Mouse (Mus musculus) frontal cortex, postnatal 14 days (tissue): ENCODE results near the gene Cyp2e1.
"Not testable (repeated sequence)": the region's sequence is repeated elsewhere in the genome, so short reads cannot be mapped to it uniquely, and the experiment has no call there.

ENCODE experiments used
- DNase-seq, 2 experiments: peaks; one replicate each; pipeline ENCODE4 v3.0.0; 2022; ENCODE audit warnings: low spot score in 2 of 2

The Cyp2e1 gene

DNA sequence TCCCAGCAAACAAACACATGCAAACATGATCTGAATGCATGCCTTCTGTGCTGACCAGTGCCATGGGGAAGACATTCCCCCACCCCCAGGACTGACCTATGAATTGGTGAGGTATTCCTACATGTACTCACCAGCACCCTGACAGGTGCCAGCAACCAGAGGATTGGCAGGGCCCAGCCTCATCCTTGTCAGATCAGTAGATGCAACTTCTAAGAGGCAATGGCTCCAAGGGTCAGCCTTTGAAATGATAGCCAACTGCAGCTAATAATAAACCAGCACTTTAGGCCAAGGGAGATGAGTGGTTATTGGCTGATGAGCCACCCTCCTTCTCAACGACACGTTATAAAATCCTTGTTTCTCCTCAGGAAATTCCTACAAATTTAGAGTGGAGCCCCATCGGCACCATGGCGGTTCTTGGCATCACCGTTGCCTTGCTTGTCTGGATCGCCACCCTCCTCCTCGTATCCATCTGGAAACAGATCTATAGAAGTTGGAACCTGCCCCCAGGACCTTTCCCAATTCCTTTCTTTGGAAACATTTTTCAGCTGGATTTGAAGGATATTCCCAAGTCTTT is at the start of gene Cyp2e1:
Gene Cyp2e1, plus strand, starts transcription at position 293 of the 574 bp plus-strand sequence.
- DNase-seq = no peak

- DNase-seq = no peak
Measured at GRCm38 (mm10) chr7:140717155-140718055, 46.1 kb upstream of the Cyp2e1 start.

DNA sequence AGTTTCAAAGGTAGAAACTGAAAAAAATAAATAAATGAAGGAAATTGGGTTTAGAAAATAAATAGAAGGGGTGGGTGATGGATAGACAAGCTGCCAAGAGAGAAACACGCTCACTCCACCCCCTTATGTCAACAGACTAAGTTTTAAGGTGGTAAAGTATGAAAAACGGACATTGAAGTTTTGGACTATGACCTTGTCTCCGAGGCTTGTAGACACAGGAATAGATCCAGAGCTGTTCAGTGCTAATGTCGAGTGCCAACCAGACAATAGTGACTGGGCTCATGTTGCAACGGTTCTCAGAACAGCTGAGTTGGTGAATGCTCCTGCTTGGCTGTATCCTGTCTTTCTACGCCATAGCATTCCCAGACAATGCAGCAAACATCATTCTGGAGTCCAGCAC is 42.4 kb upstream of the Cyp2e1 start:
- no peak for DNase-seq

- no peak for DNase-seq
Measured at GRCm38 (mm10) chr7:140725558-140725957, 38.0 kb upstream of the Cyp2e1 start.

DNA sequence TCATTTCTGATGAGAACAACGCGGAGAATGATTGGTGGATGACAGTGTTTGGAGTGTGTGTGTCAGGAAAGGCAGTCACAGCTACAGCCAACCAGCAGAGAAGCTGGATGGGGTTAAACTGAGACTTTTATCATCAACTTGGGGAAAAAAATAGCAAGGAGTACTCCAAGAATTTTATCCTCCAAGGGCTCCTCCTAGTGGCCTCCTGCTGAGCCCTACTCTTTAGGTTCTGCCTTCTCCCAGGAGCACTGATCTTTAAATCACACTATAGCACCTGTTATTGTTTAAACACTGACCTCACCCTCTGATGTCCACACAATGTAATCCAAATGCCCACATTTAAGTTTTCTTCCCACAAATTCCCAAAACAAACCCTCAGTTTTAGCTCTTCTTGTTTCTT is 30.4 kb upstream of the Cyp2e1 start:
- no peak for DNase-seq

- DNase-seq = no peak
Measured at GRCm38 (mm10) chr7:140747402-140747801, 16.1 kb upstream of the Cyp2e1 start.

DNA sequence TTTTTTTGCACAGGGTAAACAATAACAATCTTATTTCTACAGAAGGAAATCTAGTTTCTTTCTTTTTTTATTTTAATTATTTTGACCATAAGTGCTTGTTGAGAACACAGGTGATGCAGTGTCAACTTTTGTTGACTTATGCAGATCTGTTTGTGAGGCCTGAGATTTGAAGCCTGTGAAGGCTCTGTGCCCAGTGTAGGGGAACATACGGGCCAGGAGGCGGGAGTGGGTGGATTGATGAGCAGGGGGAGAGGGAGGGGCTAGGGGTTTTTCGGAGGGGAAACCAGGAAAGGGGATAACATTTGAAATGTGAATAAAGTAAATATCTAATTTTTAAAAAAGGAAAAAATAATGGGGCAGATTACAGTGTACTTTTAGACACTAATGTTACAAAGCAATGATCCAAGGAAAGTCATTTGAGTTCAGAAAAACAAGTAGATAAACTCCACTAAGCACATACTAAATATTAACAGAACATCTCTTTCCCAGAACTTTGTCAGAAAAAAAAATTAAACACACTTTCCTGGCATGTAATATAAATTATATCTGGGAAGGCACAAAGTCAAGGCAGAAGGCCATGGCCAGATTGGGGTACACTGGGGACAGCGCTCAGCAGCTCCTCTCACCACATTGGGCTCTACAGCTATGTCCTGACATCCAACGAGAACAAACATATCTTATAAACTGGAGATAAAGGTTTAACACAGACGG is 15.3 kb upstream of the Cyp2e1 start:
- no peak for DNase-seq

GRCm38 (mm10) chr7:140748827-140749160 is 14.7 kb upstream of the Cyp2e1 start:
- DNase-seq = no peak

- DNase-seq = no peak
Measured at GRCm38 (mm10) chr7:140754556-140754955, 9.0 kb upstream of the Cyp2e1 start.

DNA sequence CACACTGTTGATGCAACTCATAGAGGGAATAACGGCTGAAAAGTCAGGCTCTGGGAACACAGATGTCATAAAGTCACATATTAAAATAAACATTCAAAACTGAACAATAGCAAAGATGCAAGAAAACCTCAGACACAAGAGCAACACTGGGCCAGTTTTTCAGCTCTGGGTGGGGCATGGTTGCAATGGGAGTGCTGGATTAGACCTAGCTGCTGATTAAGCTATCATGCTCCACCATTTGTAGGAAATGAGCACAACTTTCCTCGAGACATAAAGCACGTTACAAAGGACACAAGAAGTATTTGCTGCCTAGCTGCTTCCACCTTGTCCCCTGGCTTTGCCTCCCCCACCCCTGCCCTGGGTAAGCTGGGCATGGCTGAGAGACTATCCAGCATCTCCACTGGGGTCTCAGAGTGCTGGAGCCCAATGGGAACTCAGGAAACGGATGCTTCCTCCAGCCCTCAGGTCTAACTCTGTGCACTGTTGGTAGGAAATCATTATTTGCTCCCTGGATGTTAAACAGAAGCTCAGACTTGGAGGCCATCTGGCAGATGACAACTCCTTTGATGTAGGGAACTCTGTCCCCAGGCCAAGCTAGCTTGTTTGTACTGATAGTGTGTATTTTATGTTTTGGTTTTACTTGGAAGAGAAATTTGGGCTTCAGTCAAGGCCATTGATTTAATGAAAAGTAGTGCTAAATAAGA is 7.2 kb upstream of the Cyp2e1 start:
- no peak for DNase-seq

DNA sequence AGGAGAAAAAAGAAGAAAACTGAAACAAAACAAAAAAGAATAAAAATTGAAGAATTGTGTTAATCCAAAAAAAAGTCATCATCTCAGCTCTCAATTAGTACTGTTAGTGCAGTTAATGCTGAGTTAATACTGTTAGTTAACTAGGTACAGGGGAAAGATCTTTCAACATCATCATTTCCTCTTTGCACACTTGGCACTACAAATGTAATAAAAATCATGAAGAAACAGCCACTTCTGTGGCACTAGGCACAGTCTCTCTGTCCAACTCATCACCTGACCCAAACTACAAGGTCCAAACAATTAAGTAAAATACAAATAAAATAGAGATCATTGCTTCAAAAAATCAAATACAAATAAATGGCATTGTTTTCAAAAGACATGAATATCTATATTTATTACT is 2.9 kb upstream of the Cyp2e1 start:
- DNase-seq = no peak

- not testable (repeated sequence) for DNase-seq
Measured at GRCm38 (mm10) chr7:140765391-140765790, 1.9 kb downstream of the Cyp2e1 start.

- DNase-seq = no peak
Measured at GRCm38 (mm10) chr7:140765888-140766739, 2.6 kb downstream of the Cyp2e1 start.

DNA sequence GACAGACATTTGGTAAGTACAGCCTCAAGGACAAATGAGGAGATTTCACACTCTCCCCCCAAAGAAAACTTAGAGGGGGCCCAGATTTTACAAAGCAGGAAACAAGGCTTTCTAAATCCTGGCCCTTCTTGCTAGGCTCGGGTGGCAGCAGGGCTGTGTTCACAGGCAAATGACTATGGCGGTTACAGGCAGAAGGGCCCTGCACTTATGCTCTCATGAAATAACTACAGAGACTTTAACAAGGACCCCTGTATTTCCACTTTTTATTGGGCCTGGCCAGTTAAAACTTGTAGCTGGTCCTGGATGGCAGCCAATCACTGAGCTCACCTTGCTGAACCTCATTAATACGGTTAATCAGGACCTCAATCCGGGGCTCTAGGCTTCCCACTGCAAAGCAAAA is 17.0 kb downstream of the Cyp2e1 start:
- no peak for DNase-seq

DNA sequence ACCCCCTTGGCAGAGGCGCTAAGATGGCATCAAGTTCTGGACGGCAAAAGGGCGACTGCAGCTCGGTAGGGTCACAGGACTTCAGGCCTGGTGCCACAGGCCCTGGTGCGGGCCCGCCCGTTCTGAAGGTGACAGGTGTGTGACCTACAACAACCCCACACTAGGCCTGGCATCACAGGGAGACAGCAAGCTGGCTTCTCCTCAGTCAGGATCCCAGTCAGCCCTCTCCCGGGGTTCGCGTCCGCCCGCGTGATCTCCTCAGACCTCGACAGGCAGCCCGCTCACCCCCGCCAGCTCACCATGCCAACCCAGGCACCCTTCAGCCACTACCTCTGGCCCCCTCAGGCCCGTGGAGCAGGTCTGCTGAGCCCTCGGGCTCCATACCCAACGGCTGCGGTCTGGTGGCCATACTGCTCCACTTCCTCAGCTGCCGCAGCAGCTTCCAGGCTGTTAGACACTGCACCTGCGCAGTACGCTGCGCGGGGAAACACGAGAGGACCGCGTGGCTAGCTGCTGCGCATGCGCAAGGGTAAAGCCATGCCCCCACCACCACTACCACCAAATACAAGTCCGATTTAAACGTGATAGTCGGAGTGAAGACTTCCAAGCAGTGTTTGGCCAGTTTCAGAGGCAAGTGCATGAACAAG is 24.0 kb downstream of the Cyp2e1 start, which contains the start of gene Syce1:
Gene Syce1, minus strand, starts transcription at position 447 of the 647 bp plus-strand sequence.
- DNase-seq = no peak

- DNase-seq = no peak
Measured at GRCm38 (mm10) chr7:140788053-140788435, 24.5 kb downstream of the Cyp2e1 start.

- DNase-seq = no peak
Measured at GRCm38 (mm10) chr7:140793541-140793940, 30.0 kb downstream of the Cyp2e1 start.

DNA sequence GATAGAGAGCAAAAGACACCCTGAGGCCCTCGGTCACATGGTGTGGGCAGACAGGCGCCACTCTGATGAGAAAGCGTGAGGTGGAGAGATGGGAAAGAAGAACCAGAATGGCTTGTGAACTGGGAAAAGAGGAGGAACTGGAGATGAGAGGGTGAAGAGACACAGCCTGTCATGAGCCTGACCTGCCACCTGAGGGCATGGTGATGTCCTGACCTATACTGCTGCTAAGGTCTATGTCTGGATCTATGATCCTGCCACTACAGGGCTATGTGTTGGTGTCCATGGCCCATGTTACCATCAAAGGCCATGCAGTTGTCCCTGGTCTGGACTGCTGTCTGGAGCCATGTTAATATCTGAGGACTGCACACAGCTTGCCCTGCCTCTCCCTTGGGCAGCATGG is 34.1 kb downstream of the Cyp2e1 start:
- no peak for DNase-seq

- no peak for DNase-seq
Measured at GRCm38 (mm10) chr7:140798212-140798611, 34.7 kb downstream of the Cyp2e1 start.

GRCm38 (mm10) chr7:140802629-140803028 is 39.1 kb downstream of the Cyp2e1 start:
- no peak for DNase-seq

DNA sequence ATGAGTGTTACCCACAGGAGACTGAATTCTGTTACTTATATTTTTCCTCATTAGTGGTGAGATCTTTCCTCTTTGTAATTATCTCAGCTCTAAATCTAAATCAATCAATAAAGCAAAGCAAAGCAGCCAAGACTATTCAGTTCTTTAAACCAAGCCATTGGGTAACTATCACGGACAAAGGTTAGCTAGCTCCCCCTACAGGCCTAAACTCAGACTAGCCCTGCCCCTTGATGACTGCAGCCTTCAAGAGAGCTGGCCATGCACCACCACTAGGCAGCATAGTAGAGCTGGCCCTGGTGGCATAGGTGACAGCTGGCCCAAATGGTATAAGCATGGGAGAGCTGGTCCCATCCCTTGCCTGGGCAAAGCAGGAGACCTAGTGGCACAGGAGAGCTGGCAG is 42.2 kb downstream of the Cyp2e1 start:
- DNase-seq = peak in 1 of 2 experiments; percentile 34
